Mouse (Mus musculus): ENCODE data around the gene Ccdc69. TPM values are rescaled to one million over a fixed set of nuclear protein-coding genes. Genes with fewer than 3 reads are reported as not detected.
A peak's percentile ranks its signal among the peaks of the same experiment; 100 is the strongest.

Gene Ccdc69
- polyA plus RNA-seq, 1 experiment from 2014 or later = 3.0 TPM

DNA sequence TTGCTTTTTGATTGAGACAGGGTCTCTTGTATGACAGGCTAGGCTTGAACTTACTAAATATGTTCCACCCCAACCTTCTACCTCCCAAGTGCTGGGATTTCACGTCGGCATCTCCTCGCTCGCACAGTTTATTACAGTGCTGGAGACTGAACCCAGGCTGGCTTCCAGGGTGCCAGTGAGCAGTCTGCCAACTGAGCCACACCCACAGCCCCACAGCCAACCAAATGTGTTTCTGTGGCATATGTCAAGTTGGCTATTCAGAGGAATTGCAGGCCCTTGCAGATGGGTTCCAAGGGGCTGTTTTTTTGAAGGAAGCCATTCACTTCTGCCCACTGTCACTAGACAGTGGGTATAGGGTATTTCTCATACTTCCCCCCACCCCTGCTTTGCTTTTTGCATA lies 52.0 kb downstream of the Ccdc69 start:
- peaks cover 95% of the 10 kb centered on the region for H3K4me1 ChIP-seq (replicated peaks; ENCODE audit: control insufficient read depth, insufficient read depth, low read length)
- ATAC-seq (replicated peaks; ENCODE audit: low FRiP score, low TSS enrichment, low read depth) = no peak

DNA sequence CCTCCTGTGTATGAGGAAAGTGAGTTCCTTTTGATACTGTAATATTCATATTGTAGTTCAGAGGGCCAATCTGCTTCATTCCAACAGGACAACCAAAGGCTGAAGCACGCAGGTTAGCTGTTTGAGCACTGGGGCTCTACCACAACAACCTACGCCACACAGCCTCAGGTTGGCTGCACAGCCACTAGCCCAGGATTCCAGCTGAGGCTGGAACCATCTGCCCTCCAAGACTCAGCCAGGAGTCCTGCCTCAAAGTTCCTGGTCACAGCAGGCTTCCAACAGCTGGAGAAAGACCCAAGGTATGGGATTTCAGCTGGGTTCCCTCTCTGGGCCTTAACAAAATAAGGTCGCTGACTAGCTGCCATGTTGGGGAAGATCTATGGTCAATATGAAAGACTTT lies 54.3 kb downstream of the Ccdc69 start:
- WGBS = 38% methylated on average over 3 of the region's 3 CpGs
- H3K4me3 ChIP-seq (ENCODE audit: low read depth, low read length) = no peak overlapping the region
- DNase-seq (ENCODE audit: low spot score) (no peak), ATAC-seq (replicated peaks; ENCODE audit: low FRiP score, low TSS enrichment, low read depth) (no peak)
- no peaks in the 10 kb centered on the region for H3K27me3 ChIP-seq (replicated peaks; ENCODE audit: control insufficient read depth, insufficient read depth, low read length)
- peak overlapping the region; percentile 31 for H3K9ac ChIP-seq (ENCODE audit: low read length)
- no peaks in the 10 kb centered on the region for H3K9me3 ChIP-seq (ENCODE audit: control insufficient read depth, low read length)
- peaks cover 40% of the 10 kb centered on the region for H3K36me3 ChIP-seq (ENCODE audit: control insufficient read depth, insufficient read depth, low read length)
- peaks cover 85% of the 10 kb centered on the region for H3K4me1 ChIP-seq (replicated peaks; ENCODE audit: control insufficient read depth, insufficient read depth, low read length)
- H3K27ac ChIP-seq (ENCODE audit: low read depth) = peak overlapping the region; percentile 99
- peak overlapping the region; percentile 45 for H3K4me2 ChIP-seq (ENCODE audit: low read length)

More for the DNA sequence above, 52.0 kb downstream of the Ccdc69 start:
- Histone ChIP-seq H3K9ac (ENCODE audit: low read length) (no peak overlapping the region), H3K27ac (ENCODE audit: low read depth) (peak overlapping the region; percentile 6; the same call in 1 of the 2 replicates), H3K4me3 (ENCODE audit: low read depth, low read length) (no peak overlapping the region), H3K36me3 (ENCODE audit: control insufficient read depth, insufficient read depth, low read length) (peaks cover 21% of the 10 kb centered on the region), H3K4me2 (ENCODE audit: low read length) (no peak overlapping the region), H3K27me3 (replicated peaks; ENCODE audit: control insufficient read depth, insufficient read depth, low read length) (no peaks in the 10 kb centered on the region), H3K9me3 (ENCODE audit: control insufficient read depth, low read length) (no peaks in the 10 kb centered on the region)
- WGBS = 86% methylated on average over 4 of the region's 4 CpGs
- DNase-seq (ENCODE audit: low spot score) = no peak

DNA sequence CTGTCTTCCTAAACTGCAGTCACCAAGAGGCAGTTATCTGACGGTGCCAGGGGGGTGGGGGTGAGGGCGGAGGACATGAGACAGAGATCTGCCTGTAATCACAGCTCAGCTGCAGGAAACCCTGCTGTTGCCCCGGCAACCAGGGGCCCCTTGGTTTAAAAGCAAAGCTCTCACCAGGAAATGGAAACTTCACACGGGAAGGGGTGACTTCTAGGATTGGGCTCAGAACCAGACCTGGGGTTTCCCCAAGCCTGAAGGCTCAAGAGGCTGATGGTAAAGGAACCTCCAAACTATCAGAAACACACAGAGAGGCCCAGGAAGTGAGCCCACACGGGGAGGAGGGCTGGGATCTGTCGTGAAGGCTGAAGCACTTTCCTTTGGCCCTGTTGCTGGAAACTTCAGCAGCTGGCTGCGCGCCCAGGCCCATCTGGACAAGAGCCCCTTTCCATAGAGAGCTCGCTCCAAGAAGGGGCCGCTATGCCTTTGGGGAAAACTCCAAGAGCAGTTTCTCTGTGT lies 54.8 kb downstream of the Ccdc69 start:
- ATAC-seq (replicated peaks; ENCODE audit: low FRiP score, low TSS enrichment, low read depth) (peak; percentile 77), DNase-seq (ENCODE audit: low spot score) (peak; percentile 93)
- H3K36me3 ChIP-seq (ENCODE audit: control insufficient read depth, insufficient read depth, low read length) = peaks cover 44% of the 10 kb centered on the region

DNA sequence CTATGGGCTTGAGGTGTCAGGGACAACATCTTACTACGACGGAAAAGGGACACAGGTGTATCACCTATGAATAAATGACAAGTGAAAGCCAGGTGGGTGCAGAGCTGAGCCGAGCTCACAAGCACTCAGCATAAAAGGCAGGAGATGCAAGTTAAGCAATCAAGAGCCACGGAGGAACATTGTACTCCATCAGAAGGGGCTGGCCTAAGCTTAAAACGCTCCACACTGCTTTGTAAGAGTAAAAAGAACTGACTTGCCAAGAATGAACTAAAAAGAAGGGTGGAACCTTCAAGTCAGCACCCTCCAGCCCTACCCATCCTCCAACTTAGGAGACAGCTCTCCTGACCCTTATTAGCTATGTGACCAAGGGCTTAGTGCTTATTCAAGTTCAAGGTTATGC lies 55.4 kb downstream of the Ccdc69 start:
- Histone ChIP-seq H3K36me3 (ENCODE audit: control insufficient read depth, insufficient read depth, low read length) (peaks cover 50% of the 10 kb centered on the region), H3K4me2 (ENCODE audit: low read length) (peak overlapping the region; percentile 45), H3K27me3 (replicated peaks; ENCODE audit: control insufficient read depth, insufficient read depth, low read length) (no peaks in the 10 kb centered on the region), H3K4me1 (replicated peaks; ENCODE audit: control insufficient read depth, insufficient read depth, low read length) (peaks cover 78% of the 10 kb centered on the region), H3K9me3 (ENCODE audit: control insufficient read depth, low read length) (no peaks in the 10 kb centered on the region), H3K4me3 (ENCODE audit: low read depth, low read length) (no peak overlapping the region; the same call in 1 of the 2 replicates), H3K9ac (ENCODE audit: low read length) (peak overlapping the region; percentile 31), H3K27ac (ENCODE audit: low read depth) (peak overlapping the region; percentile 99)
- 47% methylated on average over 5 of the region's 5 CpGs for WGBS
- ATAC-seq (replicated peaks; ENCODE audit: low FRiP score, low TSS enrichment, low read depth) (no peak), DNase-seq (ENCODE audit: low spot score) (no peak)

More for the DNA sequence above, 54.8 kb downstream of the Ccdc69 start:
- Histone ChIP-seq H3K27me3 (replicated peaks; ENCODE audit: control insufficient read depth, insufficient read depth, low read length) (no peaks in the 10 kb centered on the region), H3K4me2 (ENCODE audit: low read length) (peak overlapping the region; percentile 45), H3K4me1 (replicated peaks; ENCODE audit: control insufficient read depth, insufficient read depth, low read length) (peaks cover 82% of the 10 kb centered on the region), H3K27ac (ENCODE audit: low read depth) (peak overlapping the region; percentile 99), H3K9me3 (ENCODE audit: control insufficient read depth, low read length) (no peaks in the 10 kb centered on the region), H3K4me3 (ENCODE audit: low read depth, low read length) (no peak overlapping the region), H3K9ac (ENCODE audit: low read length) (peak overlapping the region; percentile 31)
- 1% methylated on average over 10 of the region's 10 CpGs for WGBS

DNA sequence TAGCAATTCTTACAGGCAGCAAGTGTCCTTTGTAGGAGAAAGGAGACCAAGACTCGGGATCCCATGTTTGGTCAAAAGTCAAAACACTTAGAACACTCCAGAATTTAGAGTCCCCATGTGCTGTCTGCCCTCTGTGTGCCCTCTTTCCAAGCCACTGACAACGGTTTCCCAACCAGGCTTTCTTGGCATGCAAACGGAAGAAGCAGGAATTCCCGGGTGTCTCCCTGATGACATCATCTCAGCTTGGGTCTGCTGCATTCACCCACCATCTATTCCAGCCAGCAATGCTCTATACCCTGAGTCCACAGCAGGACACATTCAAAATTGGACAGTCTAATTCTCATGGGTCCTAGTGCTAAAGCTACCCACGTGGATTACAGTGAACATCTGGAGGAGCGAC lies 56.1 kb downstream of the Ccdc69 start:
- DNase-seq (ENCODE audit: low spot score) (no peak), ATAC-seq (replicated peaks; ENCODE audit: low FRiP score, low TSS enrichment, low read depth) (no peak)
- H3K27me3 ChIP-seq (replicated peaks; ENCODE audit: control insufficient read depth, insufficient read depth, low read length) = no peaks in the 10 kb centered on the region
- H3K36me3 ChIP-seq (ENCODE audit: control insufficient read depth, insufficient read depth, low read length) = peaks cover 51% of the 10 kb centered on the region
- no peak overlapping the region for H3K4me3 ChIP-seq (ENCODE audit: low read depth, low read length)
- WGBS = 33% methylated on average over 6 of the region's 6 CpGs
- peak overlapping the region; percentile 45 for H3K4me2 ChIP-seq (ENCODE audit: low read length)
- no peaks in the 10 kb centered on the region for H3K9me3 ChIP-seq (ENCODE audit: control insufficient read depth, low read length)
- 0 out of 2 replicates have a peak overlapping the region, but pooled peaks have one; percentile 31 for H3K9ac ChIP-seq (ENCODE audit: low read length)
- peaks cover 71% of the 10 kb centered on the region for H3K4me1 ChIP-seq (replicated peaks; ENCODE audit: control insufficient read depth, insufficient read depth, low read length)
- peak overlapping the region; percentile 99 for H3K27ac ChIP-seq (ENCODE audit: low read depth)

DNA sequence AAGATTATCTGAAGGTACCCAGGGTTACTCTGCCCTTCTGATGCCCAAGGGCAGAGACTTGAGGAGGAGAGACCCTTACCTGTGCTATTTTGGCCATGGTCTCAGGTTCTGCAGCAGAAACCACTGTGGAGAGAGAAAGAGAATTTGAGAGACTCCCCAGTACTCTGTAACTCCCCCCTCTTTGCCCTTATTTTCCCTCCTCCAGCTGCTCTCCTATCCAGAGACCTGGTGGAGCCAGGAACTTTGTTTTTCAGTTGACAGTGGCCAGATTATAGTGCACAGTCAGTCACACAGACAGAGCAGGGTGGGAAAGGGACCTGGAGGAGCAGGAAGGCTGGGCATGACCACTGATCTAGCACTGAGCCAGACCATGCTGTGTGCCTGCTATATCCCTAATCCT lies 56.5 kb downstream of the Ccdc69 start:
- no peaks in the 10 kb centered on the region for H3K27me3 ChIP-seq (replicated peaks; ENCODE audit: control insufficient read depth, insufficient read depth, low read length)
- H3K9me3 ChIP-seq (ENCODE audit: control insufficient read depth, low read length) = no peaks in the 10 kb centered on the region
- peaks cover 49% of the 10 kb centered on the region for H3K36me3 ChIP-seq (ENCODE audit: control insufficient read depth, insufficient read depth, low read length)
- ATAC-seq (replicated peaks; ENCODE audit: low FRiP score, low TSS enrichment, low read depth) = no peak
- no peak overlapping the region for H3K4me3 ChIP-seq (ENCODE audit: low read depth, low read length)
- no peak overlapping the region for H3K4me2 ChIP-seq (ENCODE audit: low read length)
- H3K4me1 ChIP-seq (replicated peaks; ENCODE audit: control insufficient read depth, insufficient read depth, low read length) = peaks cover 68% of the 10 kb centered on the region
- peak overlapping the region; percentile 99 for H3K27ac ChIP-seq (ENCODE audit: low read depth)
- no peak overlapping the region for H3K9ac ChIP-seq (ENCODE audit: low read length)
- DNase-seq (ENCODE audit: low spot score) = no peak

GRCm38 (mm10) chr11:55019711-55020110 lies 58.2 kb downstream of the Ccdc69 start:
- peaks cover 52% of the 10 kb centered on the region for H3K4me1 ChIP-seq (replicated peaks; ENCODE audit: control insufficient read depth, insufficient read depth, low read length)
- WGBS = 77% methylated on average over 2 of the region's 2 CpGs
- DNase-seq (ENCODE audit: low spot score) = no peak
- peaks cover 51% of the 10 kb centered on the region for H3K36me3 ChIP-seq (ENCODE audit: control insufficient read depth, insufficient read depth, low read length)
- no peak overlapping the region for H3K4me3 ChIP-seq (ENCODE audit: low read depth, low read length)
- no peak overlapping the region for H3K9ac ChIP-seq (ENCODE audit: low read length)
- no peak for ATAC-seq (replicated peaks; ENCODE audit: low FRiP score, low TSS enrichment, low read depth)
- H3K27me3 ChIP-seq (replicated peaks; ENCODE audit: control insufficient read depth, insufficient read depth, low read length) = no peaks in the 10 kb centered on the region
- no peak overlapping the region for H3K4me2 ChIP-seq (ENCODE audit: low read length)
- H3K9me3 ChIP-seq (ENCODE audit: control insufficient read depth, low read length) = no peaks in the 10 kb centered on the region
- no peak overlapping the region for H3K27ac ChIP-seq (ENCODE audit: low read depth)

DNA sequence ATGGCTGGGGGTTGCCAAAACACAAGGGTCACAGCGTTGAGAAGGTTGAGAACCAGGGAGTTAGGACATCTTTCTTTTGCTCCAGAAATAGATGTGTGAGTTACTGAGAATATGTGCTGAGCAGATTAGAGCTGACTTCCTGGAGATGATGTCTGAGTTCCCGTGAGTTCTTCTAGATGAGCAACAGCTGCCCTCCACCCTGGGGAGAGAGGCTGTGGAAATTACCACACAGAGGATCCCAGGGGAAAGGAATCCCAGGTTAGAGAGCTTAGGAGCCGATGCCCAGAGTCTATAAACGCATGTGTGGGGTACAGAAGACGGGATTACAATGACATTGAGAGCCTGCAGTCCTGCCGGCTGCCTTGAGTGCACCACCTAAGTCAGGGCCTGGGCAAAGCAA lies 59.9 kb downstream of the Ccdc69 start:
- 51% methylated on average over 6 of the region's 6 CpGs for WGBS
- H3K27ac ChIP-seq (ENCODE audit: low read depth) = no peak overlapping the region
- no peak overlapping the region for H3K4me3 ChIP-seq (ENCODE audit: low read depth, low read length)
- H3K36me3 ChIP-seq (ENCODE audit: control insufficient read depth, insufficient read depth, low read length) = peaks cover 68% of the 10 kb centered on the region
- no peak overlapping the region for H3K9ac ChIP-seq (ENCODE audit: low read length)
- no peak for ATAC-seq (replicated peaks; ENCODE audit: low FRiP score, low TSS enrichment, low read depth)
- no peak for DNase-seq (ENCODE audit: low spot score)
- no peak overlapping the region for H3K4me2 ChIP-seq (ENCODE audit: low read length)
- no peaks in the 10 kb centered on the region for H3K27me3 ChIP-seq (replicated peaks; ENCODE audit: control insufficient read depth, insufficient read depth, low read length)
- no peaks in the 10 kb centered on the region for H3K9me3 ChIP-seq (ENCODE audit: control insufficient read depth, low read length)
- H3K4me1 ChIP-seq (replicated peaks; ENCODE audit: control insufficient read depth, insufficient read depth, low read length) = peaks cover 35% of the 10 kb centered on the region

- Histone ChIP-seq H3K27me3 (replicated peaks; ENCODE audit: control insufficient read depth, insufficient read depth, low read length) (no peaks in the 10 kb centered on the region), H3K4me3 (ENCODE audit: low read depth, low read length) (no peak overlapping the region), H3K9me3 (ENCODE audit: control insufficient read depth, low read length) (no peaks in the 10 kb centered on the region), H3K4me1 (replicated peaks; ENCODE audit: control insufficient read depth, insufficient read depth, low read length) (peaks cover 27% of the 10 kb centered on the region), H3K36me3 (ENCODE audit: control insufficient read depth, insufficient read depth, low read length) (peaks cover 76% of the 10 kb centered on the region), H3K9ac (ENCODE audit: low read length) (no peak overlapping the region), H3K27ac (ENCODE audit: low read depth) (no peak overlapping the region), H3K4me2 (ENCODE audit: low read length) (no peak overlapping the region)
- DNase-seq (ENCODE audit: low spot score) = no peak
- WGBS = 69% methylated on average over 2 of the region's 2 CpGs
- no peak for ATAC-seq (replicated peaks; ENCODE audit: low FRiP score, low TSS enrichment, low read depth)
Measured at GRCm38 (mm10) chr11:55017201-55017600, 60.7 kb downstream of the Ccdc69 start.
